Mouse (Mus musculus) kidney, adult 2 months (tissue): ENCODE measurements around the gene Slc25a11. TPM values are rescaled to one million over a fixed set of nuclear protein-coding genes. Genes with fewer than 3 reads are reported as not detected.

Experiments
- DNase-seq: peaks from one replicate; pipeline ENCODE4 v3.0.0; 2021
- H3K27ac ChIP-seq: fragments of 200-500 bp; 2 replicates; pipeline ENCODE4 v1.5.1; 2012; ENCODE audit warnings: low read depth, low read length, control low read depth, inconsistent platforms; ENCODE audit not compliant: insufficient read depth
- H3K27me3 ChIP-seq: fragments of 200-500 bp; replicated peaks from 2 replicates; pipeline ENCODE4 v1.6.1; 2012; ENCODE audit warnings: mild to moderate bottlenecking, moderate library complexity, low read length, inconsistent platforms; ENCODE audit not compliant: control insufficient read depth, insufficient read depth
- H3K36me3 ChIP-seq: fragments of 200-500 bp; 2 replicates; pipeline ENCODE4 v1.6.1; 2012; ENCODE audit warnings: mild to moderate bottlenecking, moderate library complexity, low read length, inconsistent platforms; ENCODE audit not compliant: control insufficient read depth, insufficient read depth
- H3K4me1 ChIP-seq: fragments of 200-500 bp; 2 replicates; pipeline ENCODE4 v1.6.1; 2011; ENCODE audit warnings: low read length; ENCODE audit not compliant: control insufficient read depth, insufficient read depth
- H3K4me3 ChIP-seq: fragments of 200-500 bp; 2 replicates; pipeline ENCODE4 v1.5.1; 2011; ENCODE audit warnings: mild to moderate bottlenecking, low read depth, low read length, control low read depth; ENCODE audit not compliant: insufficient read depth
- CTCF ChIP-seq: fragments of 200-500 bp; conservative IDR thresholded peaks from 2 replicates; pipeline ENCODE4 v1.5.1; 2011; ENCODE audit warnings: low read depth, mild to moderate bottlenecking, control low read depth, low read length, moderate library complexity, mixed read lengths; ENCODE audit not compliant: insufficient read depth, insufficient read length
- POLR2A ChIP-seq: fragments of 200-500 bp; IDR thresholded peaks from one replicate; pipeline ENCODE4 v1.6.1; 2011; ENCODE audit warnings: low read depth, low read length, control low read depth
- WGBS: fragments of 180-500 bp; shearing (Covaris S2); methylation state at CpG from one replicate; pipeline ENCODE4 v1.1.7; 2018; 5-methylcytosine and 5-hydroxymethylcytosine counted together
- polyA plus RNA-seq: library from polyadenylated mRNA; depleted of rRNA; stranded (reverse); fragments of >200 nt; gene quantifications from 2 replicates; pipeline ENCODE4 v1.2.3, GENCODE M21; 2012

Gene Slc25a11
- polyA plus RNA-seq, 1 experiment: 281 TPM

- Histone ChIP-seq H3K27me3 (no peaks in the 10 kb centered on the region), H3K36me3 (no peaks in the 10 kb centered on the region), H3K4me3 (no peak overlapping the region), H3K27ac (no peak overlapping the region), H3K4me1 (peaks cover 6% of the 10 kb centered on the region; the same call in 1 of the 2 replicates)
- WGBS: 72% methylated on average over 4 of the region's 4 CpGs
- DNase-seq: no peak
- TF ChIP-seq CTCF (no peak), POLR2A (no peak)
These were observed 11.7 kb downstream of the Slc25a11 start for GRCm38 (mm10) chr11:70635601-70636000.

GRCm38 (mm10) chr11:70630129-70630528 is 17.1 kb downstream of the Slc25a11 start:
- DNase-seq: peak; percentile 88
- TF ChIP-seq POLR2A (no peak), CTCF (no peak)
- Histone ChIP-seq H3K4me1 (peaks cover 11% of the 10 kb centered on the region; the same call in 1 of the 2 replicates), H3K27me3 (no peaks in the 10 kb centered on the region), H3K36me3 (no peaks in the 10 kb centered on the region), H3K27ac (peak overlapping the region; percentile 98), H3K4me3 (no peak overlapping the region)
- WGBS: 58% methylated on average over 7 of the region's 7 CpGs

- no peak for DNase-seq
- H3K4me1 ChIP-seq: peaks cover 11% of the 10 kb centered on the region; the same call in 1 of the 2 replicates
- H3K36me3 ChIP-seq: no peaks in the 10 kb centered on the region
- TF ChIP-seq CTCF (0 out of 2 replicates have a peak, but pooled peaks have one; percentile 16), POLR2A (no peak)
- WGBS: 45% methylated on average over 5 of the region's 5 CpGs
- H3K27me3 ChIP-seq: no peaks in the 10 kb centered on the region
- no peak overlapping the region for H3K4me3 ChIP-seq
- peak overlapping the region; percentile 66 for H3K27ac ChIP-seq
These were observed 17.7 kb downstream of the Slc25a11 start for GRCm38 (mm10) chr11:70629557-70629956.

- DNase-seq: no peak
- H3K4me3 ChIP-seq: no peak overlapping the region
- H3K27me3 ChIP-seq: no peaks in the 10 kb centered on the region
- peaks cover 11% of the 10 kb centered on the region; the same call in 1 of the 2 replicates for H3K4me1 ChIP-seq
- no peak for TF ChIP-seq CTCF
- no peak for TF ChIP-seq POLR2A
- H3K36me3 ChIP-seq: no peaks in the 10 kb centered on the region
- no peak overlapping the region for H3K27ac ChIP-seq
- 59% methylated on average over 2 of the region's 2 CpGs for WGBS
These were observed 18.8 kb downstream of the Slc25a11 start for GRCm38 (mm10) chr11:70628431-70628830.

GRCm38 (mm10) chr11:70626877-70627276 is 20.4 kb downstream of the Slc25a11 start:
- peak; percentile 78 for DNase-seq
- no peaks in the 10 kb centered on the region for H3K36me3 ChIP-seq
- H3K27me3 ChIP-seq: no peaks in the 10 kb centered on the region
- peak overlapping the region; percentile 80 for H3K27ac ChIP-seq
- no peak overlapping the region for H3K4me3 ChIP-seq
- WGBS: 42% methylated on average over 4 of the region's 4 CpGs
- peaks cover 11% of the 10 kb centered on the region; the same call in 1 of the 2 replicates for H3K4me1 ChIP-seq
- TF ChIP-seq POLR2A (no peak), CTCF (no peak)

- H3K27ac ChIP-seq: no peak overlapping the region
- H3K4me3 ChIP-seq: no peak overlapping the region
- peaks cover 6% of the 10 kb centered on the region; the same call in 1 of the 2 replicates for H3K4me1 ChIP-seq
- DNase-seq: peak; percentile 45
- H3K36me3 ChIP-seq: no peaks in the 10 kb centered on the region
- TF ChIP-seq CTCF: peak; percentile 69
- no peak for TF ChIP-seq POLR2A
- 50% methylated on average over 4 of the region's 4 CpGs for WGBS
- H3K27me3 ChIP-seq: no peaks in the 10 kb centered on the region
These were observed 21.8 kb downstream of the Slc25a11 start for GRCm38 (mm10) chr11:70625473-70625872.

- Histone ChIP-seq H3K4me3 (no peak overlapping the region), H3K4me1 (peaks cover 4% of the 10 kb centered on the region; the same call in 1 of the 2 replicates), H3K27me3 (no peaks in the 10 kb centered on the region), H3K36me3 (no peaks in the 10 kb centered on the region), H3K27ac (no peak overlapping the region)
- peak; percentile 50 for TF ChIP-seq CTCF
- TF ChIP-seq POLR2A: no peak
- DNase-seq: no peak
- WGBS: 80% methylated on average over 10 of the region's 10 CpGs
These were observed 24.1 kb downstream of the Slc25a11 start for GRCm38 (mm10) chr11:70623053-70623742.
